Mouse (Mus musculus) limb, embryonic 10.5 days (tissue): ENCODE measurements around the gene Fam72a. TPM values are rescaled to one million over a fixed set of nuclear protein-coding genes. Genes with fewer than 3 reads are reported as not detected.

Source experiments
- DNase-seq: peaks from one replicate; pipeline ENCODE4 v3.0.0-alpha.2; 2017; ENCODE audit warnings: low spot score
- H3K27ac ChIP-seq: fragments of 300-500 bp; sonication (generic); 2 replicates; pipeline ENCODE4 v1.5.1; 2016; ENCODE audit warnings: mild to moderate bottlenecking
- H3K27me3 ChIP-seq: fragments of 300-500 bp; sonication (generic); 2 replicates; pipeline ENCODE4 v1.6.1; 2016; ENCODE audit warnings: low read depth, mild to moderate bottlenecking; ENCODE audit not compliant: poor library complexity, severe bottlenecking
- H3K36me3 ChIP-seq: fragments of 300-500 bp; sonication (generic); 2 replicates; pipeline ENCODE4 v1.6.1; 2016; ENCODE audit warnings: mild to moderate bottlenecking, moderate library complexity
- H3K4me1 ChIP-seq: fragments of 300-500 bp; sonication (generic); 2 replicates; pipeline ENCODE4 v1.6.1; 2016
- H3K4me3 ChIP-seq: fragments of 300-500 bp; sonication (generic); 2 replicates; pipeline ENCODE4 v1.5.1; 2016; ENCODE audit warnings: mild to moderate bottlenecking, moderate library complexity
- H3K9me3 ChIP-seq: fragments of 300-500 bp; sonication (generic); replicated peaks from 2 replicates; pipeline ENCODE4 v1.6.1; 2016; ENCODE audit warnings: mild to moderate bottlenecking
- WGBS: fragments of 180-500 bp; shearing (Covaris S2); methylation state at CpG from one replicate; pipeline ENCODE4 v1.1.7; 2016; 5-methylcytosine and 5-hydroxymethylcytosine counted together
- polyA plus RNA-seq: library from polyadenylated mRNA; unstranded; fragments of >200 nt; fragmentation: Nextera tagmentation; extraction: Ambion mirVana; gene quantifications from 2 replicates; pipeline ENCODE4 v1.2.1, GENCODE M21; 2016

Fam72a gene
- 4.3 and 4.6 TPM in 2 replicates for polyA plus RNA-seq

DNA sequence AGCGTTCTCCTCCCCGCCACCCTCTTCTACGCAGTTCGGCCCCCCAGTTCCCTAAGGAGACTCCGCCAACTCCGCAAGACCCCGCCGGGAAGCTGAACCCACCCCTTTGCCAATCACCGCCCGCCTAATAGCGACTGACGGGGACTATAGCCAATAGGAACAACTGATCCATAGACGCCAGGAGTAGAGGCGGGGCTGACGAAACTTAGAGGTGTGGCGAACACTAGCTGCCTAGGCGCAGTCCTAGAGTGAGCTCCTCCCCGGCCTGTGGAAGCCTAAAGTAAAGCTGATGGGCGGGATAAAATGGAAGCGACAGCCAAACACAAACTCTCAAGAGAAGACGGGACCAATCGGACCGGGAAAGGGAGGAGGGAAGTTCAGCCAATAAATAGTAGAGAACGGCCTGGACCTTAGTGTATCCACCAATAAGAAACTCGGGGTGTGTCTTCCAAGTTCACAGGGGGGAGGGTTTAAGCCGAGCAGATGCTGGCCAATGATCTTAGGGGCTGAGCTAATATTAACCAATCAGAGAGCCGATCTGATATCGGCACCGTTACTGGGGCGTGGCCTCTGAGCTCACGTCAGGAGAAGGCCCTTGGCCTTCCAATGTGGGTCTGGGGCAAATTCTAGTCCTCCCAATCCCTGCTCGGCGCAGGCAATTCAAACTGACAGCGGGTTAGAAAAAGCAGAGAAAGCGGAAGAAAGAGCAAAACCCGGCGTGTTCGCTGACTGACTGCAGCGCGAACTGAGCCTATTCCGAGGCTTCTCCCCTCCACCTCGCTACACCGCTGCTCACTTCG lies at the start of gene Fam72a, which contains the start of gene Srgap2:
Fam72a (plus strand) TSS at position 623 of the 800 bp plus-strand sequence.
Srgap2 (minus strand) TSS at position 72 of the 800 bp plus-strand sequence.
- H3K4me1 ChIP-seq = peaks cover 45% of the 10 kb centered on the region
- H3K27ac ChIP-seq = peak within 1 kb of the TSS; percentile 93
- no peaks in the 10 kb centered on the region for H3K9me3 ChIP-seq
- under 1% methylated on average over 44 of the region's 44 CpGs for WGBS
- H3K4me3 ChIP-seq = peak within 1 kb of the TSS; percentile 70
- H3K27me3 ChIP-seq = no peaks in the 10 kb centered on the region
- H3K36me3 ChIP-seq = no peaks in the 10 kb centered on the region
- peak; percentile 91 for DNase-seq

DNA sequence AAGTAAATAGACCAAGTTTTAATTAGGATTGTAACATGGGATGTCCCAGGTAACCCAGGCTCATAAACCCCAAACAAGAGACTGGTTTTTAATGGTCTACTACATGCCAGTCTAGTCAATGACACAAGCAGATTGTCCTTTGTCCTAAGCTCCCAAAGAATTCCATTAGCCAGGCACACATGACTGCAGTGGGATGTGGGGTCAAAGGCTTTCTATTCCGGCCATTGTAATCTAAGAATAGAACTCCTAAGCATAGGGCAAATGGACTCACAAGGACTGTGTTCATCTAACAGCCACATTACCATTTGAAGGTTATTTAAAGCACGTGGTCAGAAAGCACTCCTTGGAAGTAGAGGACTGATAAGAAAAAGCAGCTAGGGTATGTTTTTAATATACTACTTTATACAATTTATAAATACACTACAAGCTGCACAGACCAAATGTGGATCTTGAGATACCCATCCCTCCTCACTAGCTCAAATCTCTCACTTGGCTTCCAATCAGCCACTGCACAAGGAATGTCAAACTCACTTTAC lies 48.9 kb upstream of the Fam72a start:
- 80% methylated on average over 2 of the region's 2 CpGs for whole genome bisulfite sequencing
- DNase-seq = no peak
- peaks cover 3% of the 10 kb centered on the region; the same call in 1 of the 2 replicates for H3K36me3 ChIP-seq

GRCm38 (mm10) chr1:131481391-131481790 lies 46.3 kb upstream of the Fam72a start:
- no peak for DNase-seq
- Histone ChIP-seq H3K27me3 (no peaks in the 10 kb centered on the region), H3K36me3 (peaks cover 3% of the 10 kb centered on the region; the same call in 1 of the 2 replicates), H3K4me1 (no peaks in the 10 kb centered on the region), H3K27ac (no peak overlapping the region), H3K9me3 (no peaks in the 10 kb centered on the region), H3K4me3 (no peak overlapping the region)

More for the DNA sequence above, 48.9 kb upstream of the Fam72a start:
- Histone ChIP-seq H3K27me3 (no peaks in the 10 kb centered on the region), H3K9me3 (no peaks in the 10 kb centered on the region), H3K4me1 (no peaks in the 10 kb centered on the region), H3K4me3 (no peak overlapping the region), H3K27ac (no peak overlapping the region)

GRCm38 (mm10) chr1:131482242-131482641 lies 45.5 kb upstream of the Fam72a start:
- no peak overlapping the region for H3K27ac ChIP-seq
- no peak overlapping the region for H3K4me3 ChIP-seq
- no peaks in the 10 kb centered on the region for H3K27me3 ChIP-seq
- WGBS = 91% methylated on average over 3 of the region's 3 CpGs
- H3K36me3 ChIP-seq = peaks cover 3% of the 10 kb centered on the region; the same call in 1 of the 2 replicates
- H3K9me3 ChIP-seq = no peaks in the 10 kb centered on the region
- no peaks in the 10 kb centered on the region for H3K4me1 ChIP-seq
- DNase-seq = no peak

DNA sequence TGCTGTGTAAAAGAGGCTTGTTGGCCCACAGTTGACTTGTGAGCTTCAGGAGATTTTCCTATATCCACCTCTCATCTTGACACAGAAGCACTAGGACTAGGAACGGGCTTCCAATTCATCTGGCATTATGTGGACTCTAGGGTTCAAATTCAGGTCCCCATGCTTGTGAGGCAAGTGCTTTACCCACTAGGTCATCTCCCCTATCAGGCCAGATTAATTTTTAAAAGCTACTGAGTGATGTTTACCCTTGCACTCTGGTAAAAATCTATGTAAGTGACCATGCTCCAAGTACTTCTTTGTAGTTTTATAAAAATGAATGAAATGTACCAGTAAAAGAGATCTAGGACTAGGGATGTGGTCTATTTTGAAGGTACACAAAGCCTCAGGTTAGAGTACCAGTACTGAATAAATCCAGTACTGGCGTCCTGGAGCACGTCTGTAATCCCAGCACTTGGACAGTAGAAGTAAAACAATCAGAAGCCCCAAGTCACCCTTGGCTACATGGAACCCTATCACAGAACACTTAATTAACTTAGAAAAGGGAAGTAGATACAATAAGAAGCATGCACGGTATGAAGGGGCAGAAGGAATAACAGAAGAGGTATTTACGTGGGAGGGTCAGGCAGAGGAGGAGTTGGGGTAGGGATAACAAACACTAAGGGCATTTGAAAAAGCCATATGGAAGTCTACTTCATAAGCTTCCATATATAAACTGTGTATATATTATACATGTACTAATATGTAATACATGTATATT lies 41.4 kb upstream of the Fam72a start:
- no peaks in the 10 kb centered on the region for H3K27me3 ChIP-seq
- H3K4me3 ChIP-seq = no peak overlapping the region
- H3K36me3 ChIP-seq = no peaks in the 10 kb centered on the region
- 86% methylated on average over 5 of the region's 5 CpGs for WGBS
- H3K27ac ChIP-seq = no peak overlapping the region
- DNase-seq = no peak
- no peaks in the 10 kb centered on the region for H3K4me1 ChIP-seq
- H3K9me3 ChIP-seq = no peaks in the 10 kb centered on the region

DNA sequence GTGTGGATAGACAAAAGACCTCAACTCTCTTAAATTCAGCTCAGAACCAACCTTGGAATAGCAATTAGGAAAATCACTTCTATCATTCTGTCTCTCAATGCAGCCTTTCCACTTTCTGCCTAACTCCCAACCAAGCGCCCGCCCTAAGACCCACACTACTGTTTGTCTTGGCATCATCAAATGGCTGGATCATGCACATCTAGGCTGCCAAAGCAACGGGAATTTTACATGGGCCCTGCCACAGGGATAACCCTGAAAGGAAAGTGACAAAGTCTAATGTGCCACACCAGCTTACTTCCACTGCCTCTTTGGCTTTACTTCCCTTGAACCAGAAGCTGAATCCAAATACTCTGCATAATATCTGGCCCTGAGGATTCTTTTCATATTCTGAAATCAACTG lies 38.4 kb upstream of the Fam72a start:
- Histone ChIP-seq H3K27me3 (no peaks in the 10 kb centered on the region), H3K4me1 (no peaks in the 10 kb centered on the region), H3K36me3 (no peaks in the 10 kb centered on the region), H3K27ac (no peak overlapping the region), H3K9me3 (no peaks in the 10 kb centered on the region), H3K4me3 (no peak overlapping the region)
- 90% methylated on average over 3 of the region's 3 CpGs for WGBS
- DNase-seq = no peak

GRCm38 (mm10) chr1:131491579-131491978 lies 36.1 kb upstream of the Fam72a start:
- Histone ChIP-seq H3K27me3 (no peaks in the 10 kb centered on the region), H3K4me3 (no peak overlapping the region), H3K9me3 (no peaks in the 10 kb centered on the region), H3K4me1 (no peaks in the 10 kb centered on the region), H3K36me3 (no peaks in the 10 kb centered on the region), H3K27ac (no peak overlapping the region)
- whole genome bisulfite sequencing = 70% methylated on average over 4 of the region's 4 CpGs
- DNase-seq = no peak

- no peaks in the 10 kb centered on the region for H3K27me3 ChIP-seq
- WGBS = 81% methylated on average over 2 of the region's 2 CpGs
- no peak overlapping the region for H3K4me3 ChIP-seq
- no peaks in the 10 kb centered on the region for H3K36me3 ChIP-seq
- DNase-seq = no peak
- no peak overlapping the region for H3K27ac ChIP-seq
- H3K9me3 ChIP-seq = no peaks in the 10 kb centered on the region
- no peaks in the 10 kb centered on the region for H3K4me1 ChIP-seq
These were observed 35.3 kb upstream of the Fam72a start for GRCm38 (mm10) chr1:131492360-131492759.

DNA sequence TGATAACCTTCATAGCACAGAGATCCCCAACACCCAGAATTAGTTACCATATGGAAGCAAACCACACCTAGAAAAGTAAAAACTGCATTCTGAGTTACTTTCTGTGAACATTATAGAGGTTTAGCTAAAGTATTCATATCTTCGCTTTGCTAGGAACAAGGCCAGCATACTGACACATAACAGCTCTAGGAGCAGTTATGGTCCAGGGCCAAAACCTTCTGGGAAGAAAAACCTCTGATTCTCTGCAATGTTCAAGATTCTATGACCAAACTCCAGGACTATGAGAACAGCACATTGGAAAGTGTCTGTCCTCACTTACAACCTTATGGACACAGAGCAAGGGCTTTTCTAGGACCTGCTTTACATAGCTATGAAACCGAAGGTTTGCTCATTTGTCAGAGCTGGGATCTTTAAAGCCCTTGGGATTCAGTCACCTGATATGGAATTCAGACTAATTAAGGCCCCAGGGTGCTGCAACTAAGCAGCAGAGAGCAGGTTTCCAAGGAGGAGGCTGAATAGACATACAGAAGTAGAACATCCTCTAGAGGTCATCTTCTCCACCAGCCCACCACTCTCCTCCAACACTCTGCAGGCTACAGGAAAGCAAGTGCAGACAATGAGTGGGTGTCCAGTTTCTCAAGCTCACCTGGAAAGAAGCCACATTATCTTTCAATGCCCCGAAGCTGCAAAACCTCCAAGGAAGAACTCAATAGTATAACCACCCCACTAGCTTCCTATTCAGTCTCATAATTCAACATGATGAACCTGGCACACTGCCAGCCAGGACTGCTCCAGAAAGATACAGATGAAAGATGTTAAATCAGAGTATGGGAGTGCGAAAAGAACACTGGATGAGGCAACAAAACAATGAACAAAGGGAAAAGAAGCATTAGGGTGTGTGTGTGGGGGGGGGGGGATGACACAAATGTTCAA lies 33.5 kb upstream of the Fam72a start:
- WGBS = 91% methylated on average over 4 of the region's 4 CpGs
- Histone ChIP-seq H3K9me3 (no peaks in the 10 kb centered on the region), H3K4me1 (no peaks in the 10 kb centered on the region), H3K36me3 (no peaks in the 10 kb centered on the region), H3K27me3 (no peaks in the 10 kb centered on the region), H3K4me3 (no peak overlapping the region), H3K27ac (no peak overlapping the region)
- no peak for DNase-seq

DNA sequence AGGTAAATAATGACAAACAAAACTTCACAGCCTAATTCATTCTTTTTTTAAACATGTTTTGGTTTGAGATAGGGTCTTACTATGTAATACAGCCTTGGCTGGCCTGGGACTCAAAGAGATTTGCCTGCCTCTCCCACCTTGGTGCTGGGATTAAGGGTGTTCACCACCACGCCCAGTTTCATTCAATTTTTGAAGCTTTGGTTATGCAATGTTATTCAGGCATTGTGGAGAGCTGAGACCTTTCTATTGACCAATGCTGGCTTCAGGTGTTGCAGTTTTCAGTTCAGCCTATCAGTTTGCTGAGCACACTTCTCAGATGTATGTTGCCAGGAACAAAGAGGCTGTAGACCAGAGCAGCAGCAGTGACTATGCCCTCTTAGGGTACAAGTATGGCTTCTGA lies 29.5 kb upstream of the Fam72a start:
- H3K9me3 ChIP-seq = no peaks in the 10 kb centered on the region

DNA sequence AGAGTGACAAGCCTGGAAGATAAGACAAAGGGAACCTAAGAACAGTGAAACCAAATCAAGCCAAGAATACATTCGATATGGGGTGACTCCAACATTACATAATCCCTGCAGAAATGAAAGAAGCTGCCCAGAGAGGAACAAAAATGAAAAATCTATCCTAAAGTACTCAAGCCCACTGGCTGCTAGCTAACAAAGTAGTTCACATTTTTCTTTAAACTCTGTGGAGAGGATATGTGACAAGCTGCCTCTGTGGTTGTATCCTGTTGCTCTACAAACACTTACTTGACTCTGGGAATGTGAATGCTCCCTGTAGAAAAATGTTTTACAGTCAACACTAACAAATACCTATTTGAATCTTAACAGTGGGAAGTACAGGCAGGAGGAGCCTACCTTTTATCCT lies 26.0 kb upstream of the Fam72a start:
- Histone ChIP-seq H3K4me1 (no peaks in the 10 kb centered on the region), H3K9me3 (no peaks in the 10 kb centered on the region), H3K27me3 (no peaks in the 10 kb centered on the region), H3K4me3 (no peak overlapping the region), H3K27ac (no peak overlapping the region), H3K36me3 (no peaks in the 10 kb centered on the region)
- 93% methylated on average over 1 of the region's 1 CpGs for WGBS
- no peak for DNase-seq

More for the DNA sequence above, 29.5 kb upstream of the Fam72a start:
- Histone ChIP-seq H3K4me3 (no peak overlapping the region), H3K4me1 (no peaks in the 10 kb centered on the region), H3K27me3 (no peaks in the 10 kb centered on the region), H3K36me3 (no peaks in the 10 kb centered on the region), H3K27ac (no peak overlapping the region)
- WGBS = 88% methylated on average over 1 of the region's 1 CpGs
- no peak for DNase-seq

DNA sequence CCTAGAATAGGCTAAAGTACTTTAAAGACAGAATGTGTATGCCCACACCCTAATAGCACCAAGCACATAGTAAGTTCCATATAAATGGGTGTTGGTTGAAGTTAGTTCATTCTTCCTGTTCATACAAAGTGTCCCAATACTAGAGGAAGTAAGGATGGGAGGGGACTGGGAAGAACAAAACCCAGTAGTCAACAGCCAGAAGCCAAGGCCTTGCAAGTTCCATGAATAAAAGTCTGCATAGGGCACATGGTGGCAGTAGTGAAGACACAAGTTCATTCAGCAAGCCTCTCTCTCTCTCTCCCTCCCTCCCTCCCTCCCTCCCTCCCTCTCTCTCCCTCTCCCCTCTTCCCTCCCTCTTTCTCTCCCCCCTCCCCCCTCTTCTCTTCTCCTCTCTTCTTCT lies 16.6 kb upstream of the Fam72a start:
- Histone ChIP-seq H3K36me3 (no peaks in the 10 kb centered on the region), H3K4me3 (no peak overlapping the region), H3K4me1 (no peaks in the 10 kb centered on the region), H3K27me3 (no peaks in the 10 kb centered on the region), H3K9me3 (no peaks in the 10 kb centered on the region), H3K27ac (no peak overlapping the region)
- no peak for DNase-seq
